Mouse (Mus musculus) CH12.LX (cell line): ENCODE data around the gene Clec4d.

ENCODE experiments used
- CTCF ChIP-seq, 2 experiments: IDR thresholded peaks in 1 of 2; conservative IDR thresholded peaks in 1 of 2; 2 replicates each; pipeline ENCODE4 v1.5.1; 2011 to 2012; ENCODE audit warnings: low read depth in 2 of 2, low read length in 2 of 2, improper control_type of control experiment in 1 of 2, inconsistent platforms in 1 of 2, mild to moderate bottlenecking in 1 of 2, moderate library complexity in 1 of 2
- E2F4 ChIP-seq: IDR thresholded peaks from 2 replicates; pipeline ENCODE4 v1.6.1; 2011; ENCODE audit warnings: low read depth, low read length, improper control_type of control experiment; ENCODE audit not compliant: insufficient replicate concordance
- EP300 ChIP-seq: IDR thresholded peaks from 2 replicates; pipeline ENCODE4 v1.6.1; 2011; ENCODE audit warnings: low read length, improper control_type of control experiment
- ETS1 ChIP-seq: conservative IDR thresholded peaks from 2 replicates; pipeline ENCODE4 v1.6.1; 2012; ENCODE audit warnings: low read depth, mild to moderate bottlenecking, inconsistent platforms, low read length, improper control_type of control experiment, moderate library complexity
- JUND ChIP-seq: conservative IDR thresholded peaks from 2 replicates; pipeline ENCODE4 v1.6.1; 2011; ENCODE audit warnings: low read depth, low read length, improper control_type of control experiment
- MEF2A ChIP-seq: IDR thresholded peaks from 2 replicates; pipeline ENCODE4 v1.6.1; 2014; ENCODE audit warnings: low read depth, mild to moderate bottlenecking, inconsistent platforms, low read length, improper control_type of control experiment, borderline replicate concordance
- POLR2A ChIP-seq: IDR thresholded peaks from 2 replicates; pipeline ENCODE4 v1.6.1; 2011; ENCODE audit warnings: low read depth, mild to moderate bottlenecking, improper control_type of control experiment, low read length
- USF1 ChIP-seq: IDR thresholded peaks from 2 replicates; pipeline ENCODE4 v1.6.1; 2014; ENCODE audit warnings: low read depth, mild to moderate bottlenecking, inconsistent platforms, low read length, improper control_type of control experiment

GRCm38 (mm10) chr6:123296687-123297086, 34.8 kb downstream of the Clec4d start:
- TF ChIP-seq POLR2A (no peak), ETS1 (no peak), JUND (no peak), EP300 (no peak), CTCF (conservative IDR thresholded peaks at IDR 0.05 in 1 of 2, IDR thresholded peaks at IDR 0.05 in 1 of 2; ENCODE audit: low read depth in 2 of 2, low read length in 2 of 2) (no peak), E2F4 (no peak), USF1 (no peak), MEF2A (no peak)
